Mouse (Mus musculus) cerebellum, adult 2 months (tissue): ENCODE results near the gene C730034F03Rik.

Source experiments
- CTCF ChIP-seq: fragments of 200-500 bp; IDR thresholded peaks from 2 replicates; pipeline ENCODE4 v1.5.1; 2011; ENCODE audit warnings: low read depth, mild to moderate bottlenecking, control low read depth, low read length, moderate library complexity, borderline replicate concordance; ENCODE audit not compliant: insufficient read depth
- POLR2A ChIP-seq: fragments of 200-500 bp; IDR thresholded peaks from 2 replicates; pipeline ENCODE4 v1.6.1; 2011; ENCODE audit warnings: low read length, control low read depth, borderline replicate concordance; ENCODE audit not compliant: insufficient read depth

DNA sequence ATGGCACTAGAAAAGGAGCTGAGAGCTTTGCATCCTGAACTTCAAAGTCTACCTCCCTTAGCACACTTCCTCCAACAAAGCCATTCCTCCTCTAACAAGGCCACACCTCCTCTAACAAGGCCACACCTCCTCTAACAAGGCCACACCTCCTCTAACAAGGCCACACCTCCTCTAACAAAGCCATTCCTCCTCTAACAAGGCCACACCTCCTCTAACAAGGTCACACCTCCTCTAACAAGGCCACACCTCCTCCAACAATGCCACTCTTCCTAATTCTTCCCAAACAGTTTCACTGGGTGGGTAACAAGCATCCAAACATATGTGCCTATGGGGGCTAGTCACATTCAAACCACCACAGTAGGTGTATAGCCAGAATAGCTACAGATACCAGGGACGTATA is 26.9 kb upstream of the C730034F03Rik start:
- TF ChIP-seq POLR2A (no peak), CTCF (no peak)
